Mouse (Mus musculus) midbrain, embryonic 11.5 days (tissue): ENCODE results near the gene Nppa. TPM values are rescaled to one million over a fixed set of nuclear protein-coding genes. Genes with fewer than 3 reads are reported as not detected.
"Not testable (repeated sequence)": the region's sequence is repeated elsewhere in the genome, so short reads cannot be mapped to it uniquely, and the experiment has no call there.

Experiments
- ATAC-seq: fragments of 200-750 bp; cut with Nextera tagmentation; 2 replicates; pipeline ENCODE4 v1.8.0; 2017; ENCODE audit warnings: moderate TSS enrichment, moderate library complexity; ENCODE audit not compliant: low FRiP score
- DNase-seq: peaks from one replicate; pipeline ENCODE4 v3.0.0; 2015; ENCODE audit warnings: low spot score; ENCODE audit errors: missing footprints
- H3K27ac ChIP-seq: fragments of 300-500 bp; sonication (generic); 2 replicates; pipeline ENCODE4 v1.5.1; 2014; ENCODE audit warnings: low read depth, low read length
- H3K27me3 ChIP-seq: fragments of 300-500 bp; sonication (generic); 2 replicates; pipeline ENCODE4 v1.6.1; 2014; ENCODE audit warnings: mild to moderate bottlenecking, low read length, moderate library complexity, mixed read lengths; ENCODE audit not compliant: control insufficient read depth, insufficient read depth
- H3K36me3 ChIP-seq: fragments of 300-500 bp; sonication (generic); 2 replicates; pipeline ENCODE4 v1.6.1; 2014; ENCODE audit warnings: mild to moderate bottlenecking, low read length, moderate library complexity, mixed read lengths; ENCODE audit not compliant: control insufficient read depth, insufficient read depth
- H3K4me1 ChIP-seq: fragments of 300-500 bp; sonication (generic); 2 replicates; pipeline ENCODE4 v1.6.1; 2014; ENCODE audit warnings: low read length; ENCODE audit not compliant: control insufficient read depth, insufficient read depth
- H3K4me2 ChIP-seq: fragments of 300-500 bp; sonication (generic); 2 replicates; pipeline ENCODE4 v1.6.1; 2014; ENCODE audit warnings: mild to moderate bottlenecking, moderate library complexity
- H3K4me3 ChIP-seq: fragments of 300-500 bp; sonication (generic); 2 replicates; pipeline ENCODE4 v1.5.1; 2014; ENCODE audit warnings: low read depth, low read length
- H3K9ac ChIP-seq: fragments of 300-500 bp; sonication (generic); 2 replicates; pipeline ENCODE4 v1.6.1; 2014; ENCODE audit warnings: low read length
- H3K9me3 ChIP-seq: fragments of 300-500 bp; sonication (generic); 2 replicates; pipeline ENCODE4 v1.6.1; 2016; ENCODE audit warnings: low read length; ENCODE audit not compliant: control insufficient read depth
- WGBS: fragments of 180-500 bp; shearing (Covaris S2); extraction: QIAGEN DNeasy Blood & Tissue Kit; methylation state at CpG from one replicate; pipeline ENCODE4 v1.1.7; 2014; 5-methylcytosine and 5-hydroxymethylcytosine counted together
- polyA plus RNA-seq: library from polyadenylated mRNA; unstranded; fragments of >200 nt; fragmentation: Nextera tagmentation; extraction: Ambion mirVana; gene quantifications from 2 replicates; pipeline ENCODE4 v1.2.1, GENCODE M21; 2014

Nppa gene
- polyA plus RNA-seq, 1 experiment from 2014 or later = 0.68 TPM

DNA sequence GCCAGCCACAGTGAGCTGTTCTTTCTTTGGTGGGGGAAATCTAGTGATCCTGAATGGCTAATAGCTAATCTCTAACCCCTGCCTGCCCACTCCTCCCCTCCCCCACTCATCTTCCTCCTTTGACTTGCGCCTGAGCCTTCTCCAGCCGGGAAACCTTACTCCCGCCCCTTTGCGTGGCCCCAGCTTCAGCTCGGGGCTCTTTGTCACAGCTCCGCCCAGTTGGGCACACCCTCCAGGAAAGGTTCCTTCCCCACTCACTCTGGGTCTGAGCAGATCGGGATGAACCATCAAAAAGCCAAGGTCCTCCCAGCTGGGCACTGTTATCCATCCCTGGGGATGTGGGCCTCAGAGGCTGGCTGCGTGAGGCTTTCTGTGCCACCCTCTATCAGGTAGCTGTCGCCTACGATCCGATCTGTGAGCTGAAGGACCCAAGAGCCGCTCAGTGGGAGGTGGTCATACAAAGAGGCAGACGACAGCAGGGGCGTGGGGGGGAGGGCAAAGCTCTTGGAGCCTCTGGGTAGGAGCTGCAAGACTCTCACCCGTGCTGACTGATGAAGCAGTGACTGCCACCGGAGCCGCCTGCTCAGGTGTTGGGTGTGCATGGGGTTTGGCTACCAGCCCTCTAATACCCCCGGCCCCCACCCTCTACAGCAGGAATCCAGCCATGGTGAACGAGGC, 40.5 kb downstream of the Nppa start:
- ATAC-seq = peak; percentile 70
- Histone ChIP-seq H3K27me3 (no peaks in the 10 kb centered on the region), H3K4me1 (peaks cover 34% of the 10 kb centered on the region), H3K9me3 (no peaks in the 10 kb centered on the region), H3K36me3 (peaks cover 5% of the 10 kb centered on the region; the same call in 1 of the 2 replicates), H3K27ac (peak overlapping the region; percentile 78), H3K4me3 (peak overlapping the region; percentile 45), H3K4me2 (peak overlapping the region; percentile 83), H3K9ac (peak overlapping the region; percentile 73)
- peak; percentile 97 for DNase-seq
- under 1% methylated on average over 19 of the region's 19 CpGs for WGBS

- 5% methylated on average over 16 of the region's 16 CpGs for WGBS
- peak; percentile 90 for DNase-seq
- peak overlapping the region; percentile 45 for H3K4me3 ChIP-seq
Observed at GRCm38 (mm10) chr4:148041611-148042191, 41.2 kb downstream of the Nppa start.

DNA sequence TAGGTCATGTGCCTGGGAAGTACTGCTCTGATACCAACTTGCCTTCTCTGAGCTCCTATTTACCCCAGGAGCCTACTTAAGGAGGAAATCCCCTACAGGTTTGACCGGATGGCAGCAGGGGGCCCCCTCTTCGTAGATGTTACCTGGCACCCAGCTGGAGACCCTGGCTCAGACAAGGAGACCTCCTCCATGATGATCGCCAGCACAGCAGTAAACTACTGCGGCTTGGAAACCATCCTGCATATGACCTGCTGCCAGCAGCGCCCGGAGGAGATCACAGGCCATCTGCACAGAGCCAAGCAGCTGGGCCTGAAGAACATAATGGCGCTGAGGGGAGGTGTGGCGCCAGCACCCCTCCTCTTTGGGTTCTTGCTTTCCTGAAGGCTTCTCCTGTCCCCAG, 42.8 kb downstream of the Nppa start:
- not testable (repeated sequence) for H3K27me3 ChIP-seq, H3K27ac ChIP-seq, H3K36me3 ChIP-seq, H3K4me3 ChIP-seq, H3K9me3 ChIP-seq, H3K9ac ChIP-seq, H3K4me2 ChIP-seq, ATAC-seq
- H3K4me1 ChIP-seq = peaks cover 30% of the 10 kb centered on the region
- peak; percentile 59 for DNase-seq
- WGBS = 90% methylated on average over 6 of the region's 8 CpGs

More at GRCm38 (mm10) chr4:148041611-148042191, 41.2 kb downstream of the Nppa start:
- ATAC-seq = no peak
- H3K9ac ChIP-seq = peak overlapping the region; percentile 73
- H3K9me3 ChIP-seq = no peaks in the 10 kb centered on the region
- peaks cover 2% of the 10 kb centered on the region; the same call in 1 of the 2 replicates for H3K36me3 ChIP-seq
- peak overlapping the region; percentile 78 for H3K27ac ChIP-seq
- peak overlapping the region; percentile 83 for H3K4me2 ChIP-seq
- peaks cover 36% of the 10 kb centered on the region for H3K4me1 ChIP-seq
- no peaks in the 10 kb centered on the region for H3K27me3 ChIP-seq

DNA sequence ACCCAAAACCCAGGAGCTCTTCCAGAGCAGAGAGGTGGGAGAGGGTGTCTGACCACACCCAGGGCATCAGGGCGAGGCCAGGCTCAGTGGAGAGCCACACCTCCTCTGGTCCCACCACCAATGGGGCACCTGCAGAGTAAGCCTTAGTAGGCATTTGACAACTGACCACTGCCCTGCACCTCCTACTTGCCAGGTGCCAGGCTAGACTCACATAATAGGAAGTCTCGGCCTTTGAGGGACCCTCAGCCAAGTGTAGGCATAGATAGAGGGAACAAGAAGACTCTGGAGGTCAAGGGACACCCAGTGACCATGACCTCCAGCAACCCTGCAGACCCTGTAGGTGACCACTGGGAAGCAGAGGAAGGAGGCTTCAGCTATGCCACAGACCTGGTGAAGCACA, 43.6 kb downstream of the Nppa start:
- Histone ChIP-seq H3K4me2 (no peak overlapping the region), H3K36me3 (peaks cover 12% of the 10 kb centered on the region)
- peak; percentile 26 for DNase-seq

DNA sequence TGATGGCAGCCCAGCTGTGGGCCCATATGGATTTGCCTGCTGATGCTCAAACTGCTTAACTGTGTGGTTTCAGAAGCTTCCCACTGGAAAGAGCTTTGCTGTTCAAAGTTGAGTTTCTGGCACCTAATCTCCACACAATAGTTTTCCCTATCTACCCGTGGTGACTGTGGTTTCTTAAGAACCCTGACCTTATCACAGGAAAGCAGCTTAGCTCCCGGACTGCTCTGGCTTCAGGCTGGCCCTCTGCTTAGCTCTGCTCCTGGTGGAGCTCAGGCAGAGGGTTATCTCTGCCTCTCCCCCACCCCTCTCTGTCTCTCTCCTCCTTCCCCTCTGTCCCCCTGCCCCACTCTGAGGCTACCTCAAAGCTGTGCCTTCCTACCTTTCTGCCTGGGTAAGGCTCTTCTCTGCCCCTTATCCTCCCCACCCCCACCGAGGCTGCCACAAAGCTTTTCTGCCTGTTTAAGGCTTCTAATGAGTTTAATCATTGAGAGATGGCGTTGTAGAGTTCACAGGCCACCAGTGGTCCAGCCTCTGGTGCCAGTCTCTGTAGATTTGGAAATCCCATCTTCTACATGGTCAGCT, 46.0 kb downstream of the Nppa start:
- WGBS = 45% methylated on average over 4 of the region's 4 CpGs
- H3K4me3 ChIP-seq = no peak overlapping the region
- no peaks in the 10 kb centered on the region for H3K27me3 ChIP-seq
- H3K27ac ChIP-seq = peak overlapping the region; percentile 25; the same call in 1 of the 2 replicates
- no peaks in the 10 kb centered on the region for H3K9me3 ChIP-seq
- peaks cover 17% of the 10 kb centered on the region for H3K36me3 ChIP-seq
- H3K4me1 ChIP-seq = peaks cover 12% of the 10 kb centered on the region
- no peak overlapping the region for H3K9ac ChIP-seq
- H3K4me2 ChIP-seq = no peak overlapping the region
- DNase-seq = peak; percentile 61
- ATAC-seq = 0 out of 2 replicates have a peak, but pooled peaks have one; percentile 40

More for the DNA sequence above, 43.6 kb downstream of the Nppa start:
- ATAC-seq = no peak
- peaks cover 29% of the 10 kb centered on the region for H3K4me1 ChIP-seq
- no peak overlapping the region for H3K4me3 ChIP-seq
- WGBS = 98% methylated on average over 2 of the region's 2 CpGs
- no peaks in the 10 kb centered on the region for H3K9me3 ChIP-seq
- no peak overlapping the region for H3K9ac ChIP-seq
- no peak overlapping the region for H3K27ac ChIP-seq
- no peaks in the 10 kb centered on the region for H3K27me3 ChIP-seq

- WGBS = 88% methylated on average over 3 of the region's 3 CpGs
- H3K36me3 ChIP-seq = peaks cover 32% of the 10 kb centered on the region
- H3K4me2 ChIP-seq = not testable (repeated sequence)
Observed at GRCm38 (mm10) chr4:148050396-148050914, 49.9 kb downstream of the Nppa start.

GRCm38 (mm10) chr4:148051046-148051776, 50.7 kb downstream of the Nppa start:
- peak; percentile 59 for DNase-seq
- H3K4me1 ChIP-seq = peaks cover 2% of the 10 kb centered on the region; the same call in 1 of the 2 replicates
- no peak for ATAC-seq
- H3K4me3 ChIP-seq = no peak overlapping the region
- 97% methylated on average over 13 of the region's 13 CpGs for WGBS
- H3K27ac ChIP-seq = no peak overlapping the region
- H3K27me3 ChIP-seq = no peaks in the 10 kb centered on the region
- H3K36me3 ChIP-seq = peaks cover 40% of the 10 kb centered on the region
- H3K4me2 ChIP-seq = no peak overlapping the region
- no peaks in the 10 kb centered on the region for H3K9me3 ChIP-seq
- no peak overlapping the region for H3K9ac ChIP-seq

More at GRCm38 (mm10) chr4:148050396-148050914, 49.9 kb downstream of the Nppa start:
- not testable (repeated sequence) for H3K27me3 ChIP-seq, H3K4me1 ChIP-seq, ATAC-seq, H3K9me3 ChIP-seq, DNase-seq, H3K9ac ChIP-seq, H3K27ac ChIP-seq, H3K4me3 ChIP-seq
